Mouse (Mus musculus): ENCODE measurements around the gene Cypt4.
"Not testable (repeated sequence)": the region's sequence is repeated elsewhere in the genome, so short reads cannot be mapped to it uniquely, and the experiment has no call there.

The Cypt4 gene

GRCm38 (mm10) chr9:24624896-24625295 lies at the start of gene Cypt4:
Gene Cypt4, plus strand, starts transcription at chr9:24625196.
- DNase-seq (ENCODE audit: low read depth, low spot score) = no peak

GRCm38 (mm10) chr9:24637341-24637740 lies 12.3 kb downstream of the Cypt4 start:
- DNase-seq (ENCODE audit: low read depth, low spot score) = not testable (repeated sequence)

Measured in retina, postnatal 7 days (tissue).